Mouse (Mus musculus) intestine, embryonic 15.5 days (tissue): ENCODE data around the gene Epb41. TPM values are rescaled to one million over a fixed set of nuclear protein-coding genes. Genes with fewer than 3 reads are reported as not detected.

Experiments
- ATAC-seq: fragments of 200-750 bp; cut with Nextera tagmentation; 2 replicates; pipeline ENCODE4 v1.8.0; 2017; ENCODE audit warnings: moderate TSS enrichment, moderate library complexity
- H3K27ac ChIP-seq: fragments of 300-500 bp; sonication (generic); 2 replicates; pipeline ENCODE4 v1.5.1; 2015; ENCODE audit warnings: mild to moderate bottlenecking, inconsistent platforms
- H3K27me3 ChIP-seq: fragments of 300-500 bp; sonication (generic); replicated peaks from 2 replicates; pipeline ENCODE4 v1.6.1; 2015; ENCODE audit warnings: inconsistent platforms
- H3K36me3 ChIP-seq: fragments of 300-500 bp; sonication (generic); 2 replicates; pipeline ENCODE4 v1.6.1; 2015; ENCODE audit warnings: inconsistent platforms
- H3K4me1 ChIP-seq: fragments of 300-500 bp; sonication (generic); replicated peaks from 2 replicates; pipeline ENCODE4 v1.6.1; 2015; ENCODE audit warnings: inconsistent platforms
- H3K4me2 ChIP-seq: fragments of 300-500 bp; sonication (generic); replicated peaks from 2 replicates; pipeline ENCODE4 v1.6.1; 2015; ENCODE audit warnings: mild to moderate bottlenecking, inconsistent platforms
- H3K4me3 ChIP-seq: fragments of 300-500 bp; sonication (generic); replicated peaks from 2 replicates; pipeline ENCODE4 v1.5.1; 2015; ENCODE audit warnings: inconsistent platforms
- H3K9ac ChIP-seq: fragments of 300-500 bp; sonication (generic); 2 replicates; pipeline ENCODE4 v1.6.1; 2015; ENCODE audit warnings: inconsistent platforms
- H3K9me3 ChIP-seq: fragments of 300-500 bp; sonication (generic); 2 replicates; pipeline ENCODE4 v1.6.1; 2016; ENCODE audit warnings: inconsistent platforms
- WGBS: fragments of 180-500 bp; shearing (Covaris S2); methylation state at CpG from one replicate; pipeline ENCODE4 v1.1.7; 2015; 5-methylcytosine and 5-hydroxymethylcytosine counted together
- polyA plus RNA-seq: library from polyadenylated mRNA; unstranded; fragments of >200 nt; fragmentation: Nextera tagmentation; extraction: Ambion mirVana; gene quantifications from 2 replicates; pipeline ENCODE4 v1.2.1, GENCODE M21; 2015

Epb41 gene
- polyA plus RNA-seq, 1 experiment from 2014 or later, result 54.2 TPM

- H3K4me2 ChIP-seq, result no peak overlapping the region
- no peaks in the 10 kb centered on the region for H3K9me3 ChIP-seq
- H3K9ac ChIP-seq, result no peak overlapping the region
- 55% methylated on average over 5 of the region's 5 CpGs for WGBS
- H3K27ac ChIP-seq, result no peak overlapping the region
- no peaks in the 10 kb centered on the region for H3K4me1 ChIP-seq
- H3K4me3 ChIP-seq, result no peak overlapping the region
- ATAC-seq, result no peak
- H3K36me3 ChIP-seq, result no peaks in the 10 kb centered on the region
- H3K27me3 ChIP-seq, result no peaks in the 10 kb centered on the region
Measured at GRCm38 (mm10) chr4:132037137-132037536, 38.0 kb downstream of the Epb41 start.

- Histone ChIP-seq H3K4me3 (no peak overlapping the region), H3K27me3 (no peaks in the 10 kb centered on the region), H3K27ac (no peak overlapping the region), H3K9ac (no peak overlapping the region), H3K4me1 (no peaks in the 10 kb centered on the region; the same call in 1 of the 2 replicates), H3K9me3 (no peaks in the 10 kb centered on the region), H3K4me2 (no peak overlapping the region), H3K36me3 (no peaks in the 10 kb centered on the region)
- 64% methylated on average over 2 of the region's 2 CpGs for WGBS
- ATAC-seq, result no peak
Measured at GRCm38 (mm10) chr4:132034242-132034641, 40.9 kb downstream of the Epb41 start.

- Histone ChIP-seq H3K4me3 (no peak overlapping the region), H3K4me1 (no peaks in the 10 kb centered on the region; the same call in none of the 2 replicates), H3K27ac (no peak overlapping the region), H3K4me2 (no peak overlapping the region), H3K9ac (no peak overlapping the region), H3K27me3 (no peaks in the 10 kb centered on the region), H3K9me3 (no peaks in the 10 kb centered on the region), H3K36me3 (no peaks in the 10 kb centered on the region)
- ATAC-seq, result no peak
- 77% methylated on average over 1 of the region's 1 CpGs for WGBS
Measured at GRCm38 (mm10) chr4:132033183-132033582, 41.9 kb downstream of the Epb41 start.

- WGBS, result 58% methylated on average over 10 of the region's 10 CpGs
- no peak overlapping the region for H3K4me3 ChIP-seq
- no peaks in the 10 kb centered on the region for H3K27me3 ChIP-seq
- no peak for ATAC-seq
- H3K9ac ChIP-seq, result no peak overlapping the region
- H3K27ac ChIP-seq, result no peak overlapping the region
- no peak overlapping the region for H3K4me2 ChIP-seq
- no peaks in the 10 kb centered on the region; the same call in none of the 2 replicates for H3K4me1 ChIP-seq
- no peaks in the 10 kb centered on the region for H3K36me3 ChIP-seq
- no peaks in the 10 kb centered on the region for H3K9me3 ChIP-seq
Measured at GRCm38 (mm10) chr4:132029851-132030741, 45.0 kb downstream of the Epb41 start.

- H3K4me2 ChIP-seq, result no peak overlapping the region
- no peaks in the 10 kb centered on the region; the same call in none of the 2 replicates for H3K4me1 ChIP-seq
- no peak overlapping the region for H3K27ac ChIP-seq
- no peaks in the 10 kb centered on the region for H3K36me3 ChIP-seq
- H3K9me3 ChIP-seq, result no peaks in the 10 kb centered on the region
- ATAC-seq, result no peak
- 93% methylated on average over 1 of the region's 1 CpGs for WGBS
- no peak overlapping the region for H3K4me3 ChIP-seq
- no peaks in the 10 kb centered on the region for H3K27me3 ChIP-seq
- H3K9ac ChIP-seq, result no peak overlapping the region
Measured at GRCm38 (mm10) chr4:132027806-132028205, 47.3 kb downstream of the Epb41 start.

GRCm38 (mm10) chr4:132027167-132027566 is 48.0 kb downstream of the Epb41 start:
- Histone ChIP-seq H3K27ac (no peak overlapping the region), H3K4me1 (no peaks in the 10 kb centered on the region; the same call in none of the 2 replicates), H3K36me3 (no peaks in the 10 kb centered on the region), H3K9ac (no peak overlapping the region), H3K27me3 (no peaks in the 10 kb centered on the region), H3K9me3 (no peaks in the 10 kb centered on the region), H3K4me2 (no peak overlapping the region), H3K4me3 (no peak overlapping the region)
- ATAC-seq, result no peak
- 83% methylated on average over 6 of the region's 6 CpGs for WGBS

GRCm38 (mm10) chr4:132025738-132026527 is 49.2 kb downstream of the Epb41 start:
- H3K9ac ChIP-seq, result no peak overlapping the region
- no peaks in the 10 kb centered on the region; the same call in none of the 2 replicates for H3K4me1 ChIP-seq
- no peaks in the 10 kb centered on the region for H3K27me3 ChIP-seq
- ATAC-seq, result no peak
- H3K9me3 ChIP-seq, result no peaks in the 10 kb centered on the region
- no peak overlapping the region for H3K4me2 ChIP-seq
- no peak overlapping the region for H3K4me3 ChIP-seq
- no peaks in the 10 kb centered on the region for H3K36me3 ChIP-seq
- 53% methylated on average over 5 of the region's 5 CpGs for WGBS
- H3K27ac ChIP-seq, result no peak overlapping the region

- no peaks in the 10 kb centered on the region for H3K36me3 ChIP-seq
- H3K4me1 ChIP-seq, result no peaks in the 10 kb centered on the region; the same call in 1 of the 2 replicates
- 61% methylated on average over 2 of the region's 2 CpGs for WGBS
Measured at GRCm38 (mm10) chr4:132025264-132025663, 49.9 kb downstream of the Epb41 start.

GRCm38 (mm10) chr4:132023816-132024215 is 51.3 kb downstream of the Epb41 start:
- H3K36me3 ChIP-seq, result no peaks in the 10 kb centered on the region
- H3K4me3 ChIP-seq, result no peak overlapping the region
- no peak overlapping the region for H3K27ac ChIP-seq
- no peaks in the 10 kb centered on the region; the same call in 1 of the 2 replicates for H3K4me1 ChIP-seq
- H3K9ac ChIP-seq, result no peak overlapping the region
- no peaks in the 10 kb centered on the region for H3K9me3 ChIP-seq
- H3K4me2 ChIP-seq, result no peak overlapping the region
- ATAC-seq, result no peak
- WGBS, result 98% methylated on average over 2 of the region's 2 CpGs
- no peaks in the 10 kb centered on the region for H3K27me3 ChIP-seq

More at GRCm38 (mm10) chr4:132025264-132025663, 49.9 kb downstream of the Epb41 start:
- no peak overlapping the region for H3K4me2 ChIP-seq
- no peak overlapping the region for H3K9ac ChIP-seq
- no peaks in the 10 kb centered on the region for H3K27me3 ChIP-seq
- no peak for ATAC-seq
- no peak overlapping the region for H3K4me3 ChIP-seq
- no peaks in the 10 kb centered on the region for H3K9me3 ChIP-seq
- H3K27ac ChIP-seq, result no peak overlapping the region

- H3K27ac ChIP-seq, result no peak overlapping the region
- no peak for ATAC-seq
Measured at GRCm38 (mm10) chr4:132022639-132023038, 52.5 kb downstream of the Epb41 start.

GRCm38 (mm10) chr4:132021883-132022282 is 53.2 kb downstream of the Epb41 start:
- no peak overlapping the region for H3K9ac ChIP-seq
- 93% methylated on average over 7 of the region's 7 CpGs for WGBS
- no peaks in the 10 kb centered on the region for H3K27me3 ChIP-seq

More at GRCm38 (mm10) chr4:132022639-132023038, 52.5 kb downstream of the Epb41 start:
- Histone ChIP-seq H3K4me3 (no peak overlapping the region), H3K9ac (no peak overlapping the region), H3K4me2 (no peak overlapping the region), H3K9me3 (no peaks in the 10 kb centered on the region), H3K27me3 (no peaks in the 10 kb centered on the region), H3K36me3 (no peaks in the 10 kb centered on the region), H3K4me1 (no peaks in the 10 kb centered on the region)
- WGBS, result 94% methylated on average over 4 of the region's 4 CpGs

GRCm38 (mm10) chr4:132018547-132018946 is 56.6 kb downstream of the Epb41 start:
- WGBS, result 50% methylated on average over 4 of the region's 4 CpGs
- H3K4me2 ChIP-seq, result no peak overlapping the region
- no peak for ATAC-seq
- H3K27me3 ChIP-seq, result no peaks in the 10 kb centered on the region
- no peak overlapping the region for H3K27ac ChIP-seq
- no peaks in the 10 kb centered on the region for H3K9me3 ChIP-seq
- no peak overlapping the region for H3K9ac ChIP-seq
- H3K36me3 ChIP-seq, result no peaks in the 10 kb centered on the region
- H3K4me3 ChIP-seq, result no peak overlapping the region
- no peaks in the 10 kb centered on the region for H3K4me1 ChIP-seq

More at GRCm38 (mm10) chr4:132021883-132022282, 53.2 kb downstream of the Epb41 start:
- Histone ChIP-seq H3K4me1 (no peaks in the 10 kb centered on the region), H3K9me3 (no peaks in the 10 kb centered on the region), H3K4me2 (no peak overlapping the region), H3K4me3 (no peak overlapping the region), H3K27ac (no peak overlapping the region), H3K36me3 (no peaks in the 10 kb centered on the region)
- no peak for ATAC-seq
